Comparison of ENCODE assay signal across 24 mouse cellular contexts in the genomic region with DNA sequence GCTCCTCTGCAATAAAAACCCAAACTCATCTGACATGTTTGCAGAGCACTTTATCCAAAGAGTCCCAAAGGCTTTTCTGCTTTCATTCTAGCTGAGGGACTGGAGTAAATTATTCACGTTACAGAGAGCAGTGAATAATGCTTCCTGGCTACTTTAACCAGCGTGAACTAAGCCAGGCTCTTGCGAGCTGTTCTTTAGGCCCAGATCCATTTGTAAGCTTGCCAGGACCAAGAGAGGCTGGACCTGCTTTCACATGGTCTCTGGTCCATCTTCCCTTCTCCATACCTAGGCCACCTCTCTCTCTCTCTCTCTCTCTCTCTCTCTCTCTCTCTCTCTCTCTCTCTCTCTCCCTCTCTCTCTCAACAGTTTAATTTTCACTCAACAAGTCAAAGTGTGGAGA.
DNase-seq lines count a peak whose midpoint lies in the region; ATAC-seq and TF ChIP-seq lines count a peak whose summit lies in the region.
"Had no signal": no experiment of that assay in that cellular context is flagged by ENCODE, and none has a peak within 500 bp of the region (broad histone marks: within the 10 kb centered on the region; RNA-seq: fewer than 3 reads in every experiment).

No protein-coding gene starts in this region.

- H3K9me3 ChIP-seq in hindbrain, postnatal 0 days (ENCODE audit: low read length): no peaks in the 10 kb centered on the region; the same call in 1 of the 2 replicates
- no peaks in the 10 kb centered on the region for H3K9me3 ChIP-seq in hindbrain, embryonic 14.5 days (ENCODE audit: control insufficient read depth, low read length)
- H3K9me3 ChIP-seq in midbrain, embryonic 14.5 days (ENCODE audit: control insufficient read depth, low read length): no peaks in the 10 kb centered on the region; the same call in 1 of the 2 replicates
- H3K9me3 ChIP-seq in midbrain, embryonic 16.5 days (replicated peaks; ENCODE audit: control insufficient read depth, low read length, poor library complexity, severe bottlenecking): peaks cover 4% of the 10 kb centered on the region; the same call in 1 of the 2 replicates
- H3K9me3 ChIP-seq: embryonic facial prominence, embryonic 13.5 days; kidney, embryonic 15.5 days; limb, embryonic 15.5 days; stomach, embryonic 15.5 days had no signal

- no peak overlapping the region for H3K9ac ChIP-seq in hindbrain, postnatal 0 days (replicated peaks; ENCODE audit: low read length)
- no peak overlapping the region for H3K9ac ChIP-seq in hindbrain, embryonic 14.5 days
- no peak overlapping the region for H3K9ac ChIP-seq in midbrain, embryonic 14.5 days (replicated peaks; ENCODE audit: low read length)
- H3K9ac ChIP-seq in midbrain, embryonic 16.5 days (ENCODE audit: low read depth, low read length): no peak overlapping the region
- H3K9ac ChIP-seq: embryonic facial prominence, embryonic 13.5 days; forebrain, embryonic 12.5 days; kidney, embryonic 15.5 days; limb, embryonic 15.5 days; liver, embryonic 14.5 days; lung, embryonic 14.5 days; stomach, embryonic 15.5 days had no signal

- H3K4me1 ChIP-seq in hindbrain, postnatal 0 days (ENCODE audit: insufficient read depth, low read length): no peaks in the 10 kb centered on the region
- H3K4me1 ChIP-seq in hindbrain, embryonic 14.5 days (replicated peaks; ENCODE audit: control insufficient read depth, insufficient read depth, low read length): no peaks in the 10 kb centered on the region
- H3K4me1 ChIP-seq in midbrain, embryonic 14.5 days (ENCODE audit: control insufficient read depth, insufficient read depth, low read length): no peaks in the 10 kb centered on the region
- no peaks in the 10 kb centered on the region for H3K4me1 ChIP-seq in midbrain, embryonic 16.5 days (ENCODE audit: control insufficient read depth, insufficient read depth, low read length)
- H3K4me1 ChIP-seq: embryonic facial prominence, embryonic 13.5 days; forebrain, embryonic 12.5 days; kidney, embryonic 15.5 days; limb, embryonic 15.5 days; stomach, embryonic 15.5 days had no signal

- WGBS in hindbrain, postnatal 0 days: 23% methylated on average over 3 of the region's 3 CpGs
- WGBS in hindbrain, embryonic 14.5 days: 47% methylated on average over 3 of the region's 3 CpGs
- WGBS in midbrain, embryonic 14.5 days: 40% methylated on average over 3 of the region's 3 CpGs
- WGBS in midbrain, embryonic 16.5 days: 39% methylated on average over 3 of the region's 3 CpGs

- H3K27me3 ChIP-seq in hindbrain, postnatal 0 days (ENCODE audit: insufficient read depth, low read length): no peaks in the 10 kb centered on the region
- H3K27me3 ChIP-seq in hindbrain, embryonic 14.5 days (ENCODE audit: control insufficient read depth, insufficient read depth, low read length): no peaks in the 10 kb centered on the region
- H3K27me3 ChIP-seq in midbrain, embryonic 14.5 days (ENCODE audit: control insufficient read depth, insufficient read depth, low read length): no peaks in the 10 kb centered on the region
- no peaks in the 10 kb centered on the region for H3K27me3 ChIP-seq in midbrain, embryonic 16.5 days (ENCODE audit: control insufficient read depth, insufficient read depth, low read depth, low read length)
- H3K27me3 ChIP-seq: CH12.LX; embryonic facial prominence, embryonic 13.5 days; forebrain, embryonic 12.5 days; kidney, embryonic 15.5 days; limb, embryonic 15.5 days; Patski; stomach, embryonic 15.5 days had no signal

- no peak overlapping the region for H3K4me2 ChIP-seq in hindbrain, postnatal 0 days (ENCODE audit: low read depth, low read length)
- H3K4me2 ChIP-seq in hindbrain, embryonic 14.5 days (replicated peaks): no peak overlapping the region
- H3K4me2 ChIP-seq in midbrain, embryonic 14.5 days (ENCODE audit: low read length): no peak overlapping the region
- no peak overlapping the region for H3K4me2 ChIP-seq in midbrain, embryonic 16.5 days (ENCODE audit: low read length)
- H3K4me2 ChIP-seq: embryonic facial prominence, embryonic 13.5 days; forebrain, embryonic 12.5 days; kidney, embryonic 15.5 days; limb, embryonic 15.5 days; lung, embryonic 14.5 days; stomach, embryonic 15.5 days had no signal

- no peak overlapping the region for H3K4me3 ChIP-seq in hindbrain, postnatal 0 days (ENCODE audit: low read length)
- no peak overlapping the region for H3K4me3 ChIP-seq in hindbrain, embryonic 14.5 days (replicated peaks; ENCODE audit: low read length)
- H3K4me3 ChIP-seq in midbrain, embryonic 14.5 days (replicated peaks; ENCODE audit: low read depth, low read length): no peak overlapping the region
- H3K4me3 ChIP-seq in midbrain, embryonic 16.5 days (ENCODE audit: low read depth, low read length): no peak overlapping the region
- H3K4me3 ChIP-seq: embryonic facial prominence, embryonic 13.5 days; erythroblast, embryonic 14.5 days; forebrain, embryonic 12.5 days; kidney, embryonic 15.5 days; limb, embryonic 15.5 days; midbrain, embryonic 10.5 days; stomach, embryonic 15.5 days had no signal

- TF ChIP-seq CTCF in hindbrain, postnatal 0 days (IDR thresholded peaks at IDR 0.05; ENCODE audit: low read depth): no peak

- no peak for ATAC-seq in hindbrain, postnatal 0 days
- no peak for ATAC-seq in hindbrain, embryonic 14.5 days (ENCODE audit: low FRiP score)
- no peak for ATAC-seq in midbrain, embryonic 14.5 days (ENCODE audit: low FRiP score, low TSS enrichment)
- ATAC-seq in midbrain, embryonic 16.5 days: no peak
- ATAC-seq: intestine, embryonic 16.5 days; Patski had no signal

- peak; percentile 64 to 68 for DNase-seq in cerebellum, postnatal 10 days
- no peak for DNase-seq in cerebellum, adult 8-10 months
- DNase-seq in hindbrain, postnatal 0 days (ENCODE audit: low spot score): peak; percentile 38
- no peak for DNase-seq in hindbrain, embryonic 14.5 days (ENCODE audit: low spot score)
- DNase-seq in midbrain, embryonic 14.5 days: peak; percentile 33
- DNase-seq in skeletal muscle tissue, adult 2 months (ENCODE audit: low read depth, low spot score): peak; percentile 32
- no peak for DNase-seq in frontal cortex, adult 2 months (ENCODE audit: extremely low spot score in 1 of 2, low spot score in 1 of 2)
- DNase-seq: adrenal gland, postnatal 25 days; embryo, embryonic 11 days; gastrocnemius, postnatal 10 days; lung, embryonic 14.5 days; right cerebral cortex, postnatal 14 days had no signal

- no peaks in the 10 kb centered on the region for H3K36me3 ChIP-seq in hindbrain, postnatal 0 days (ENCODE audit: insufficient read depth, low read length)
- no peaks in the 10 kb centered on the region for H3K36me3 ChIP-seq in hindbrain, embryonic 14.5 days (replicated peaks; ENCODE audit: control insufficient read depth, insufficient read depth)
- no peaks in the 10 kb centered on the region for H3K36me3 ChIP-seq in midbrain, embryonic 14.5 days (ENCODE audit: control insufficient read depth, insufficient read depth, low read length)
- H3K36me3 ChIP-seq in midbrain, embryonic 16.5 days (ENCODE audit: control insufficient read depth, insufficient read depth, low read length): no peaks in the 10 kb centered on the region
- H3K36me3 ChIP-seq: embryonic facial prominence, embryonic 13.5 days; forebrain, embryonic 12.5 days; kidney, embryonic 15.5 days; limb, embryonic 15.5 days; stomach, embryonic 15.5 days had no signal

- no peak overlapping the region for H3K27ac ChIP-seq in hindbrain, postnatal 0 days
- H3K27ac ChIP-seq in hindbrain, embryonic 14.5 days: no peak overlapping the region
- H3K27ac ChIP-seq in midbrain, embryonic 14.5 days (replicated peaks; ENCODE audit: low read depth, low read length): no peak overlapping the region
- H3K27ac ChIP-seq in midbrain, embryonic 16.5 days (ENCODE audit: low read length): no peak overlapping the region
- H3K27ac ChIP-seq: embryonic facial prominence, embryonic 13.5 days; forebrain, embryonic 12.5 days; kidney, embryonic 15.5 days; limb, embryonic 15.5 days; liver, embryonic 14.5 days; midbrain, embryonic 10.5 days; stomach, embryonic 15.5 days had no signal

Comparison
In these comparisons a context has a peak if more than half of its experiments do, and no peak if none do; other contexts are left out.
1. DNase-seq: peak in cerebellum, postnatal 10 days (2 of 2), hindbrain, postnatal 0 days (single experiment), midbrain, embryonic 14.5 days (single experiment) and skeletal muscle tissue, adult 2 months (single experiment); none in cerebellum, adult 8-10 months (single experiment), hindbrain, embryonic 14.5 days (single experiment) and frontal cortex, adult 2 months (0 of 2).